Mouse (Mus musculus): ENCODE measurements around the gene Gm3591. TPM values are rescaled to one million over a fixed set of nuclear protein-coding genes. Genes with fewer than 3 reads are reported as not detected.
"Not testable (repeated sequence)": the region's sequence is repeated elsewhere in the genome, so short reads cannot be mapped to it uniquely, and the experiment has no call there.

Gm3591 gene
- polyA plus RNA-seq (2015; fragmentation: Nextera tagmentation; extraction: Ambion mirVana), result 0.63 TPM in 1 of 2 replicates, not detected in the other

- not testable (repeated sequence) for H3K4me1 ChIP-seq; ATAC-seq (ENCODE audit: insufficient number of reproducible peaks, low FRiP score, low TSS enrichment, low read depth); H3K4me2 ChIP-seq (replicated peaks); H3K4me3 ChIP-seq (replicated peaks); H3K9ac ChIP-seq; H3K36me3 ChIP-seq; H3K27ac ChIP-seq (replicated peaks); H3K9me3 ChIP-seq (replicated peaks); H3K27me3 ChIP-seq
- no CpG with 5 or more reads among the region's 2 CpGs for whole genome bisulfite sequencing
Observed at GRCm38 (mm10) chr14:6412382-6412781, at the start of gene Gm3591. Gm3591 (minus strand) TSS chr14:6412482.

- no CpG with 5 or more reads among the region's 4 CpGs for WGBS
- not testable (repeated sequence) for H3K4me2 ChIP-seq (replicated peaks); H3K4me1 ChIP-seq
Observed at GRCm38 (mm10) chr14:6444511-6444910, 32.2 kb upstream of the Gm3591 start, which contains the start of gene Gm3594. Gm3594 (minus strand) TSS chr14:6444611.

GRCm38 (mm10) chr14:6440774-6441173 is 28.5 kb upstream of the Gm3591 start:
- H3K27me3 ChIP-seq; H3K9ac ChIP-seq; H3K27ac ChIP-seq (replicated peaks); H3K4me1 ChIP-seq; ATAC-seq (ENCODE audit: insufficient number of reproducible peaks, low FRiP score, low TSS enrichment, low read depth); H3K4me2 ChIP-seq (replicated peaks); H3K36me3 ChIP-seq; H3K9me3 ChIP-seq (replicated peaks); H3K4me3 ChIP-seq (replicated peaks): not testable (repeated sequence)
- 67% methylated on average over 2 of the region's 4 CpGs for WGBS

More at GRCm38 (mm10) chr14:6444511-6444910, 32.2 kb upstream of the Gm3591 start, which contains the start of gene Gm3594:
- H3K27me3 ChIP-seq; H3K9ac ChIP-seq; H3K36me3 ChIP-seq; H3K4me3 ChIP-seq (replicated peaks); H3K27ac ChIP-seq (replicated peaks); H3K9me3 ChIP-seq (replicated peaks); ATAC-seq (ENCODE audit: insufficient number of reproducible peaks, low FRiP score, low TSS enrichment, low read depth): not testable (repeated sequence)

- H3K36me3 ChIP-seq; H3K4me1 ChIP-seq; H3K27me3 ChIP-seq; H3K4me2 ChIP-seq (replicated peaks); ATAC-seq (ENCODE audit: insufficient number of reproducible peaks, low FRiP score, low TSS enrichment, low read depth); H3K27ac ChIP-seq (replicated peaks); H3K9ac ChIP-seq; H3K4me3 ChIP-seq (replicated peaks); H3K9me3 ChIP-seq (replicated peaks): not testable (repeated sequence)
- WGBS, result 64% methylated on average over 1 of the region's 5 CpGs
Observed at GRCm38 (mm10) chr14:6440206-6440605, 27.9 kb upstream of the Gm3591 start.

- WGBS, result 7% methylated on average over 26 of the region's 42 CpGs
- H3K4me3 ChIP-seq (replicated peaks), result peak overlapping the region; percentile 32; the same call in 1 of the 2 replicates
Observed at GRCm38 (mm10) chr14:6426766-6427165, 14.5 kb upstream of the Gm3591 start.

GRCm38 (mm10) chr14:6426353-6426752 is 14.1 kb upstream of the Gm3591 start:
- not testable (repeated sequence) for H3K36me3 ChIP-seq; H3K27ac ChIP-seq (replicated peaks); H3K4me1 ChIP-seq; H3K27me3 ChIP-seq; ATAC-seq (ENCODE audit: insufficient number of reproducible peaks, low FRiP score, low TSS enrichment, low read depth); H3K9me3 ChIP-seq (replicated peaks); H3K9ac ChIP-seq
- WGBS, result 15% methylated on average over 22 of the region's 22 CpGs
- H3K4me2 ChIP-seq (replicated peaks), result peak overlapping the region; percentile 50
- peak overlapping the region; percentile 32 for H3K4me3 ChIP-seq (replicated peaks)

More at GRCm38 (mm10) chr14:6426766-6427165, 14.5 kb upstream of the Gm3591 start:
- not testable (repeated sequence) for H3K36me3 ChIP-seq; H3K9me3 ChIP-seq (replicated peaks); H3K4me1 ChIP-seq; H3K27ac ChIP-seq (replicated peaks); H3K9ac ChIP-seq; H3K27me3 ChIP-seq; ATAC-seq (ENCODE audit: insufficient number of reproducible peaks, low FRiP score, low TSS enrichment, low read depth)
- H3K4me2 ChIP-seq (replicated peaks), result peak overlapping the region; percentile 50

GRCm38 (mm10) chr14:6390219-6390618 is 22.1 kb downstream of the Gm3591 start, which contains the start of gene Gm16440:
Gm16440 (minus strand) TSS chr14:6390319.
- 81% methylated on average over 2 of the region's 4 CpGs for WGBS
- H3K4me3 ChIP-seq (replicated peaks); H3K9ac ChIP-seq; H3K27ac ChIP-seq (replicated peaks); H3K27me3 ChIP-seq; H3K4me2 ChIP-seq (replicated peaks); H3K9me3 ChIP-seq (replicated peaks); H3K36me3 ChIP-seq; ATAC-seq (ENCODE audit: insufficient number of reproducible peaks, low FRiP score, low TSS enrichment, low read depth); H3K4me1 ChIP-seq: not testable (repeated sequence)

Other genes with a start within 250 kb of the Gm3591 start
- not detected in 2 replicates for gene Gm21560, start 193.2 kb downstream of the Gm3591 start, polyA plus RNA-seq (2015; fragmentation: Nextera tagmentation; extraction: Ambion mirVana)
- 0.69 and 0.75 TPM in 2 replicates for gene Gm3411, start 125.2 kb downstream of the Gm3591 start, polyA plus RNA-seq (2015; fragmentation: Nextera tagmentation; extraction: Ambion mirVana)
- gene Gm21103, start 107.6 kb downstream of the Gm3591 start, polyA plus RNA-seq (2015; fragmentation: Nextera tagmentation; extraction: Ambion mirVana), result not detected in 2 replicates
- gene Gm3618, start 68.8 kb downstream of the Gm3591 start, polyA plus RNA-seq (2015; fragmentation: Nextera tagmentation; extraction: Ambion mirVana), result not detected in 2 replicates
- not detected in 2 replicates for gene Gm16440, start 22.2 kb downstream of the Gm3591 start, polyA plus RNA-seq (2015; fragmentation: Nextera tagmentation; extraction: Ambion mirVana)
- not detected in 2 replicates for gene Gm3594, start 32.1 kb upstream of the Gm3591 start, polyA plus RNA-seq (2015; fragmentation: Nextera tagmentation; extraction: Ambion mirVana)
- not detected in 2 replicates for gene Gm8356, start 124.8 kb upstream of the Gm3591 start, polyA plus RNA-seq (2015; fragmentation: Nextera tagmentation; extraction: Ambion mirVana)
- gene Gm3629, start 178.1 kb upstream of the Gm3591 start, polyA plus RNA-seq (2015; fragmentation: Nextera tagmentation; extraction: Ambion mirVana), result 0.24 TPM in 1 of 2 replicates, not detected in the other
- gene Gm3460, start 209.9 kb upstream of the Gm3591 start, polyA plus RNA-seq (2015; fragmentation: Nextera tagmentation; extraction: Ambion mirVana), result not detected in 2 replicates

All from embryonic facial prominence, embryonic 15.5 days (tissue).